Mouse (Mus musculus) megakaryocyte progenitor cell, adult 5-6 weeks (primary cell): ENCODE results near the gene Khdc4. TPM values are rescaled to one million over a fixed set of nuclear protein-coding genes. Genes with fewer than 3 reads are reported as not detected.

ENCODE experiments used
- ATAC-seq: replicated peaks from 2 replicates; pipeline ENCODE4 v1.8.0; 2016; ENCODE audit warnings: mild to moderate bottlenecking, moderate TSS enrichment, inconsistent platforms; ENCODE audit not compliant: poor library complexity
- total RNA-seq, 2 experiments: library from RNA; stranded (forward) in 1 of 2; stranded (reverse) in 1 of 2; fragments of 157-497, 149-512 nt in 1 of 2; fragments of 200-1000 nt in 1 of 2; gene quantifications; 2 replicates each; pipeline versions ENCODE4 v1.2.3 to v1.2.4; 2015 to 2017

The Khdc4 gene
- 47.3 and 47.4 TPM in 2 replicates for total RNA-seq (2015)
- 38.1 and 48.1 TPM in 2 replicates for total RNA-seq (2017)

DNA sequence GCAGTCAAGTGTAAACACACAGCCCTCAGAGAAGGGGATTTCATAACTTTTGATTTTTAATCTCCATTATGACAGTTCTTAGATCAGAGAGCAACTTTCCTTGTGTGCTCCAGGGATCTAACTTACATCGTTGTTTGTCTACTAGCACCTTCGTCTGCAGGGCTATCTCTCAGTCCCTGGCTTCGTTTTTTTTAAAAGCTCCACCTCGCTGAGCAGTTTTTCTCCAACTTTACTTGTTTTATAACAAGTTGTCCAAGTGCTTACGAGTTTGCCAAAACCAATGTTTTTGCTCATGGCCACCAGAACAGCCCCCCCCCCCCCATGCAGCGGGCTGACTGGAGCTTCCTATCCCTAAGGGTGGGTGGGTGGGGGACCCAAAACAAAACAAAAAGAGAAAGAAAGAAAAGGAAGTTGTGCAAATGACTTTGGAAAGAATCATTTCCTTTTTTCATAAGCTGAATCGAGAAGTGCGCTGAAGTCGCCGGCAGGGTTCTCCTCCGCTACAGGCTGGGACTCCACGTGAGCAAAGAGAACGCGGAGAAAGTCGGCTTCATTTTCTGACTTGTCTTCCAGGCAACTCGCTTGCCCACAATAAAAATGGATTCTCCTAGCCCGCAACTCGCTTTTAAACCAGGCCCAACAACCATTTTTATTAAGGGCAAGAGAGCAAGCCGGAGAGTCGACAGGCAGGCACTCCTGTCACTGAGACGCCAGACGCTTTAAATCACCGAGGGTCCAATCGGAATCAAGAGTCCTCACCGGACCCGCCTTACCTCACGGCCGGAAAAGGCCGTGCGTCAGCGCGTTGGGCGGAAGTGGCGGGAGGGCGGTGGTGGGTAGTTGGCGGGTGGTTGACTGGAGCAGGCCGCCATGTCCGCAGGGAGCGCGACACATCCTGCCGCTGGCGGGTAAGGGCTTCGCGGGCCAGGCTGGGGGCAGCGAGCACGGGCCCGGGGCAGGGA lies at the start of gene Khdc4:
Gene Khdc4 (plus strand): TSS at position 824 of the 962 bp plus-strand sequence.
- ATAC-seq = peak; percentile 97

- ATAC-seq = no peak
Measured at GRCm38 (mm10) chr3:88636555-88636986, 49.0 kb upstream of the Khdc4 start.

DNA sequence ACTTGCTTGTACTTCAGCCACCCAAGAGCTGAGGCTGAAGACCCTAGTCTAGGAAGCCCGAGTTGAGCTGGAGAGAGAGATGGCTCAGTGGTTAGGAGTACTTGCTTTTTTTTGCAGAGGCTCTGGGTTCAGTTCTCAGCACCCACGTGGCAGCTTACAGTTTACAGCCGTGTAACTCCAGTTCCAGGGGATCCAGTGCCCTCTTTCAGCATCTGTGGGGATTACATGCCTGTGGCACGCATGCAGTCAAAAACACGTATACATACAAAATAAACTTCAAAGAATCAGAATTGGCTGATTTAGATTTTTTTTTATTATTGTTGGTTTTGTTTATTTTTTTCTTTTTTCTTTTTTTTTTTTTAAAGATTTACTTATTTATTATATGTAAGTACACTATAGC lies 48.5 kb upstream of the Khdc4 start:
- no peak for ATAC-seq

DNA sequence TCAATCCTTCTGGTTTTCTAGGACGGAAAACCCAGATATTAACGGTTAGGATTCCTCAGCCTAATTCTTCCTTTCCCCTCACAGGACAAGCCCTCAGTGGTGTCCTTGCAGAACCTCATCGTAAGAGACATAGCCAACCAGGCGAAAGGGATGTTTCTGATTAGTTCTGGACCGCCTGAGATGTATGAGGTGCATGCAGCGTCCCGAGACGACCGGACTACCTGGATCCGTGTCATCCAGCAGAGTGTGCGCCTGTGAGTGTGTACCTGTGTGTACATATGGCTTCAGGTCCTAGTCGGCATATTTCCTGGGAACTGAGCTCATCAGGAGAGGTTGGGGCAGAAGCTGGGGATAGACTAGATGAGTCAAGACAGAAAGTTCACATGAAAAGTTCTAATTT lies 46.4 kb upstream of the Khdc4 start:
- ATAC-seq = no peak

DNA sequence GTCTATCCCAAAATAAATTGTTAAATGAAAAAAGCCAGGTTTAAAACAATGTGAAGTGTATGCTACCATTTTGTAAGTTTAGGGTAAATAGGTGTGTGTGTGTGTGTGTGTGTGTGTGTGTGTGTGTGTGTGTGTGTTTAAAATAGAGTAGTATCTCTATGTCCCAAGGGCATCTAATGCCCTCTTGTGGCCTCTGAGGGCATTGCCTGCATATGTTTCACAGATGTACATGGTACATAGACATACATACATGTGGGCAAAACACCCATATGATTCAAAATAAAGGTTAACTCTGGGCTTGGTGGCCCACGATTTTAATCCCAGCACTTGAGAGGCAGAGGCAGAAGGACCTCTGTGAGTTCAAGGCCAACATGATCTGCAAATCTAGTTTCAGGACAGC lies 44.9 kb upstream of the Khdc4 start:
- ATAC-seq = peak; percentile 92

GRCm38 (mm10) chr3:88643078-88643477 lies 42.5 kb upstream of the Khdc4 start:
- ATAC-seq = no peak

- no peak for ATAC-seq
Measured at GRCm38 (mm10) chr3:88645937-88646336, 39.7 kb upstream of the Khdc4 start.

GRCm38 (mm10) chr3:88646426-88646995 lies 39.1 kb upstream of the Khdc4 start:
- no peak for ATAC-seq

DNA sequence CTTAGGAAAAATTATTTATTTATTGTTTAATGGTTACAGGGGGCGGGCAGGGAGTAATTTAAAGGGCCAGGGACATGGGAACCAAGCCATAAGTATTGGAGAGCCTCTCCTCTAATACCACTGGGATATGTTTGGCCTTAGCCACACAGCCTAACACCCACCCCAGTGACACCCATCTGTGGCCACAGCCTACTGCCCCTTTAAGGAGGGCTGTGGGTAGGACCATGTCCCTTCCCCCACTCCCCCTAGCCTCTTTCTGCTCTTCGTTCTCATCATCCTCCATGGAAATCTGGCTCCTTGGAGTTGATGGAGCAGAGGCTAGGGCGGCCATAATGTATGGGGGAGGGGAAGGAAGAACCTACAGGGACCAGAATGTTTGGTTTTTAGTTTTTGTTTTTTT lies 38.5 kb upstream of the Khdc4 start:
- ATAC-seq = no peak

- peak; percentile 59 for ATAC-seq
Measured at GRCm38 (mm10) chr3:88647779-88648413, 37.7 kb upstream of the Khdc4 start.

DNA sequence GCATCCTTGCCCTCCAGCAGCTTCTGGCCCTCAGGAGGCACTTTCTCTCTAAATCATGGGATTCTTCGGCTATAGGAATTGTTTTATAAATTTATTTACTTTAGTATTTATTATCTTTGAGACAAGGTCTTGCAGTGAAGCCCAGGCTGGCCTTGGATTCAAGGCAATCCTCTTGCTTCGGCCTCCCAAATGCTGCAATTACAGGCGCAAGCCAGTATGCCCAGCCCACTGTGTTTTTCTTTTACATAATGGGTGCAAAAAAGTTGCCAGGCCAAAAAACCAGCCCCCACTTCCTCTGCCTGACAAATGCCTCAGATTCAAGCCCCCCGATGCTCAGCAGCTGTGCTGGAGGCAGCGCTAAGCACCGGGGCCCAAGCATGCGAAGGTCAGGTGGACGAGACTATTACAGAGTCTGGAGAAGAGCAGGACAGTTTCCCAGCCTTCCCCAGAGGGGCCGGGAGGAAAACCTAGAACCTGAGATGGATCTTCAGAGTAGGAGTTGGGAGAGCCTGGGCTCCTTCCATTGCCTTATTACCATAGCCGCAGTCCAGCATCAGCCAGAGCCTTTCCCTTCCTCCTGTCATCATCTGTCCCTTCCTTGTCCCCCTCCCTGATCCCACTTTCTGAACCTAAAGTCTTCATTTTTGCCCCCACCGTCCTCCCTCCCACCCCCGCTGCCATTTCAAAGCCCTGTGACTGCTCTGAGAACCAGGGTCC lies 37.0 kb upstream of the Khdc4 start:
- ATAC-seq = no peak

- ATAC-seq = no peak
Measured at GRCm38 (mm10) chr3:88649186-88649585, 36.4 kb upstream of the Khdc4 start.

DNA sequence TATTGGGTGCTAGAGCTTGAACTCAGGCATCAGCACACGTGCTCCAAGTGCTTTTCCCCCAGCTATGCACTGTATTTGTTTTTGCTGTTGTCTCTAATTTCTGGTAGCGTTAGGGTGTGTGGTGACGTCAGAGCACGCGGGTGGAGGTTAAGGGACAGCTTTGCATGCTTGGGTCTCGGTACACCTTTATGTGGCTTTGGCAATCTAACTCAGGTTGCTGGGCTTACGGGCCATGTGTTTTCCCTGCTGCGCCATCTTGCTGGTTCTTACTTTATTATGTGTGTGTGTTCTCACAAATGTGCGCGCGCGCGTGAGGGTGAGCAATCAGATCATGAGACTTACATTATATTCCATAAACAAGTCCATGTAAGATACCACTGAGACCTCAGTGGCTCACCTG lies 35.6 kb upstream of the Khdc4 start:
- no peak for ATAC-seq

GRCm38 (mm10) chr3:88650713-88651504 lies 34.7 kb upstream of the Khdc4 start:
- no peak for ATAC-seq

DNA sequence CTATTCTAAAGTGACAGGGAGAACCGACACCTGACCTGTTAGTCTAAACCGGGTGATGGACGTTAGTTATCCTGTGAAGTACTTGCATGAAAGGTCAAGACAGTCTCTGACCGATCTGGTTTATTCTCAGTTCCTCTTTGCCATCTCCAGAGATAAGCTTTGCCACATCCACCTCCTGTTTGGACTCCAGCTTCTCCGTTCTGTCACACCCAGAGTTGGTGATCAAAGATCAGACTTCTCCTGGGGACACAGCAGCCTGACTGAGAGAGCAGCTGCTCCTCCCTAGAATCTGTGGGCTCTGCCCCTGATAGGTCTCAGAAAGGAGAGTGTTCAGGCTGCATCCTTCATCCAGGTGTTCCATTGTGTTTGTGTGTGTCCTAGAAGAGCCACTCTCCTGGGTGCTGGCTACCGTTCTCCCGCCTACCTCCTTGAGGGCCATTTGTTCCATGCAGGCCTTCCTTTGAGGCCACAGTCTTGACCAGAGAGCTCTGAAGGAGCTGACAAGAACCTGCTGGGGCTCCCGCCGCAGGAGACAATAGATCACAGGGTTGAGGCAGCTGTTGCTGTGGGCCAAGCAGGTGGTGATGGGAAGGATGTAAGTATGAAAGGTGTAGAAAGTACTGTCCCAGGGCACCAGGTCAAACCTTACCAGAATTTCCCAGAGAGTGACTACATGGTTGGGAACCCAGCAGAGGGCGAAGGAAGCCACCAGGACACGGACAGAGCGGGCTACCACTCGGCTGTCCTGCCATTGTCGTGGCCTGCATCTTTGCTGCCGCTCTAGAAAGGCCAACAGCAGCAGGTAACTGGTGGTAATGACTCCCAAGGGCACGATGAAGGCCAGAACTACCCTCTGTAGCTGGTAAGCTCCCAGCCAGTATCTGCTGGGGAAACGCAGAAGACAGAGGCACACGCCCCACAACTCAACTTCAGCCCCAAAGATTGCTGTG lies 33.7 kb upstream of the Khdc4 start:
- ATAC-seq = 0 out of 2 replicates have a peak, but pooled peaks have one; percentile 18

- ATAC-seq = no peak
Measured at GRCm38 (mm10) chr3:88652846-88653515, 32.6 kb upstream of the Khdc4 start, which contains the start of gene Rxfp4. Gene Rxfp4 (minus strand): TSS chr3:88653142.

DNA sequence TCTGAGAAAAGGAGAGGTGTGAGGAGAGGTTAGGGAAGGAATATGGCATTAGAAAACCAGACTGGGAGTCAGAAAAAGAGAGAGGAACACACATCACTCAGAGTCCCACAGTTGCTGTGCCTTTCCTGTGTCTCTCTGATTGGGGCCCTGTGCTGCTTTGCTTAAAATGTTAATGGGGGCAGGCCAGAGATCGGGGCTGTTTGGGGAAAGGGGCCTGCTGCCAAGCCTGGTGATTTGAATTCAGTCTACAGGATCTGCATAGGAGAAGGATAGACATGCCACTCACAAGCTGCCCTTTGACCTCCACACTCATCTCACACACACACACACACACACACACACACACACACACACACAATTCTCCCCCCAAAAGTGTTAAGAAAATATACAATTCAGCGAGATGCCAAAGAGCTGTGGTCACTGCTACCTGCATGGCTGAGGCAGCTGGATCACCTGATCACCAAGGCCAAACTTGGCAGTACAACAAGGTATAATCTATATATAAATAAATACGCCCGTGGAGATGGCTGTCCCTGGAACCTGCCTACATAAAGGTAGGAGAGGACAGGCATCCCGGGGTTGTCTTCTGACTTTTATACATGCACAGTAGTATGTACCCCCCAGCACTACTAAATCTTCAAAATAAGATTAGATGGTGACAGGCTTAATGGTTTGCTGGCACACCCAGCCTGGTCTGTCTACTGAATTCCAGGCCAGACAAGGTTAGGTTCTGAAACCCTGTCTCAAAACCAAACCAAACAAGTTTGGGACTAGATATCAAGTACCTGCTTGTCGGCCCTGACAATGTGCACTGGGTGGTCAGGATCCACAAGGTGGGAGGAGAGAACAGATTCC lies 31.9 kb upstream of the Khdc4 start:
- no peak for ATAC-seq
